Mouse (Mus musculus) monocyte, adult 5-6 weeks (primary cell): Measurements from ENCODE around the gene Rars2. TPM values are rescaled to one million over a fixed set of nuclear protein-coding genes. Genes with fewer than 3 reads are reported as not detected.
A peak's percentile ranks its signal among the peaks of the same experiment; 100 is the strongest.
"Not testable (repeated sequence)": the region's sequence is repeated elsewhere in the genome, so short reads cannot be mapped to it uniquely, and the experiment has no call there.

ENCODE experiments used
- ATAC-seq: fragments of 153-309, 156-312 bp; replicated peaks from 2 replicates; pipeline ENCODE4 v1.8.0; 2017; ENCODE audit warnings: mild to moderate bottlenecking; ENCODE audit not compliant: low TSS enrichment, insufficient number of reproducible peaks, severe bottlenecking, poor library complexity, low FRiP score
- total RNA-seq: library from RNA; stranded (forward); fragments of 200-1000, 200-491, 200-594 nt; gene quantifications from 3 replicates; pipeline ENCODE4 v1.2.3, GENCODE M21; 2017

Gene Rars2
- 18.7 to 26.0 TPM (median 24.8 TPM) in 3 replicates for total RNA-seq

- ATAC-seq: peak; percentile 99
Observed at GRCm38 (mm10) chr4:34614630-34615094, at the start of gene Rars2, which contains the start of gene Orc3. Gene Rars2, plus strand, starts transcription at chr4:34614957. Gene Orc3, minus strand, starts transcription at chr4:34614944.

- no peak for ATAC-seq
Observed at GRCm38 (mm10) chr4:34566226-34566625, 48.5 kb upstream of the Rars2 start.

DNA sequence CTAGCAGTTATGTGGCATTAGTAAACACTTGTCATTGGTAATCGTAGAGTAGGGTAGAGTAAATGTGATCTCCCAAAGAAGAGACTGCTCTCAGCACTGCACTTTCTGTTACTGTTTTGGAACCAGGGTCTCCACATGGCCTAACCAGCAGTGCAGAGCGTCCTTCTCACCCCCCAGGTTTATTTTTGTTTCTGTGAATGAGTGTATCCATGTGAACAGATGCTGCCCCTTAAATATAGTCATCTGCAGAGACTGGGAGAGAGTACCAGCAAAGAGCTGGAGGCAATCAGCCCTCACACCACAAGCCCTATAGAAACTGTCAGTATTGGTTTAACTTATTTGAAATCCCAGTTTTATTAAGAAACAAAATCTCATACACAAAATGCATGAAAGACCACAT is 41.9 kb upstream of the Rars2 start:
- ATAC-seq: no peak

- no peak for ATAC-seq
Observed at GRCm38 (mm10) chr4:34577028-34577427, 37.7 kb upstream of the Rars2 start.

- no peak for ATAC-seq
Observed at GRCm38 (mm10) chr4:34579215-34579614, 35.5 kb upstream of the Rars2 start.

DNA sequence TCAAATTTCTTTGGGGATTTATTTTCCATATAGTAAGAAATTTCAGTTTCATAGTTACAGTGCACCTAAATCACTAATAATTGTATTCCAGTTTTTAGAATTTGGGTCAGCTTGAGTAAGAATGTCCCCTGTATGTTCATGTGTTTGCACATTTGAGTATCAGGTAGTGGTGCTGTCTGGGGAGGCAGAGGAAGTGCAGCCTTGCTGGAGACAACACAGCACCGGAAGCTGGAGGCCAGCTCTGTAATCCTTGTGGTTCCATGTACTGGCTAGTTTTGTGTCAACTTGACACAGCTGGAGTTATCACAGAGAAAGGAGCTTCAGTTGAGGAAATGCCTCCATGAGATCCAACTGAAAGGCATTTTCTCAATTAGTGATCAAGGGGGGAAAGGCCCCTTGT is 33.3 kb upstream of the Rars2 start:
- not testable (repeated sequence) for ATAC-seq

DNA sequence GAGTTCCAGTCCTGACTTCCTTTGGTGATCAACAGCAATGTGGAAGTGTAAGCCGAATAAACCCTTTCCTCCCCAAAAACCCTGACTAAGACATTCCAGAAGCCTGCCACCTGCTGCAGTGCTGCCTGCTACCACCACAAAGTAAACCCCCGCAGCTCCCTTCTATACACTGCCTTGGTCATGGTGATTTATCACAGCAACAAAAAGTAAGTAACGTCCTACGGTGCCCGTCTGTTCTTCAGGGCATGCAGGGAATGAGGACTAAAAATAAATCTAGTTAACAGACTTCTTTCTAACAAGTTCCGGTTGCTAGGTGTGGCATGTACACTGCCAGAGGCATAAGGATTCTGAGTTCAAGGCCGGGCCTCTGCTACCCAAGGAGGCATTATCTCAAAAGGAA is 32.8 kb upstream of the Rars2 start:
- ATAC-seq: no peak

GRCm38 (mm10) chr4:34582476-34582875 is 32.3 kb upstream of the Rars2 start:
- no peak for ATAC-seq

GRCm38 (mm10) chr4:34583427-34583826 is 31.3 kb upstream of the Rars2 start:
- no peak for ATAC-seq

GRCm38 (mm10) chr4:34584871-34585607 is 29.7 kb upstream of the Rars2 start:
- ATAC-seq: no peak

GRCm38 (mm10) chr4:34603123-34603522 is 11.6 kb upstream of the Rars2 start:
- ATAC-seq: no peak

GRCm38 (mm10) chr4:34606658-34607057 is 8.1 kb upstream of the Rars2 start:
- ATAC-seq: no peak

GRCm38 (mm10) chr4:34613571-34614145 is 1.1 kb upstream of the Rars2 start:
- no peak for ATAC-seq

- no peak for ATAC-seq
Observed at GRCm38 (mm10) chr4:34615303-34615702, 546 bp downstream of the Rars2 start.

- ATAC-seq: no peak
Observed at GRCm38 (mm10) chr4:34616146-34616545, 1.4 kb downstream of the Rars2 start.

- no peak for ATAC-seq
Observed at GRCm38 (mm10) chr4:34625556-34625955, 10.8 kb downstream of the Rars2 start.

DNA sequence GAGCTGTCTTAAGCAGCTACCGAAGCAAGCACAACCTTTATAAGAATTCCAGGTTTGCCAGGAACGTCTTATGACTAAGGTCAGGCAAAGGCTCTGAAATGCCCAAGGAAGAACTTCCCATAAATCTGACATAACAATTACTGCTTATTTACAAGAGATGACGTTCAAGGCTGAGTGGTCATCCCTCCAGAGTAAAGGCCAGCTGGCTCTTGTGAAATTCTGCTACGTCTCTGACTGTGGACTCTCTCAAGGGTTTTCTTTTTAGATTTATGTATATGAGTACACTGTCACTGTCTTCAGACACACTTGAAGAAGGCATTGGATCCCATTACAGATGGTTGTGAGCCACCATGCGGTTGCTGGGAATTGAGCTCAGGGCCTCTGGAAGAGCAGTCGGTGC is 11.6 kb downstream of the Rars2 start:
- ATAC-seq: no peak

DNA sequence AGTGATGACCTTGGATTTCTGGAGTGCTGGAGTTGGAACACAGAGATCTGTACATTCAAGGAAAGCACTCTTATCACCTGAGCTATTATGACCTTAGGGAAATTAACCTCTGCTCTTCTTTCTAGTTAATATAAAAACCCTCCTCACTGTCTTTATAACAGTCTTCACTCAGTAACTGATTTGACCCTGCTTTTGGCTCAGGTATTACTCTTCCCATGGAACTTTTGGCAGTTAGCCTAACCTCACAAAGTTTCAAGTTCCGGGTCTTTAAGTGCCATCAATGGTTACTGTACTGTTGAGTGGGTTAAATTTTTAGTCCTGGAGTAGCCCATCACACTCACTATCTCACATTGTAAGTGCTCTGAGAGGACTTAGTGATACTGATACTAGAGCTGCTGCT is 15.2 kb downstream of the Rars2 start:
- no peak for ATAC-seq

DNA sequence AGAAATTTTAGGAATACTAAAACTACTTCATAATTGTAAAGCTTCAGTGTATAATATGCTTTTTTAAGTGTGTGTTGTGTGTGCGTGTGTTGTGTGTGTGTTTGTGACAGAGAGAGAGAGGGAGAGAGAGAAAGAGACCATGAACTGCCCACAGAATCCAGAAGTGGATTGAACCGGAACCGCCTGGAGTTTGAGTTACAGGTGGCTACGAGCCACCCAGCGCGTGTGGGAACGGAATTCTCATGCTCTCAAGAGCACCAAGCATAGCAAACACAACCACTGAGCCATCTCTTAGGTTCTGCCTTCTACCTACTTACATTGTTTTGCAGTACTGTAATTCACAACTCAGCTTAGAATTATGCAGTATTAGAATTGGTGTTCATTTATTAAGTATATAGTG is 19.4 kb downstream of the Rars2 start:
- ATAC-seq: no peak

- ATAC-seq: no peak
Observed at GRCm38 (mm10) chr4:34636036-34636435, 21.3 kb downstream of the Rars2 start.
